Mouse (Mus musculus) stomach, postnatal 0 days (tissue): ENCODE data around the gene Crk.

Experiments used
- CTCF ChIP-seq: IDR thresholded peaks from 2 replicates; pipeline ENCODE4 v1.5.1; 2016; ENCODE audit warnings: antibody characterized with exemption, low read depth, mild to moderate bottlenecking, moderate library complexity
- EP300 ChIP-seq: optimal IDR thresholded peaks from 2 replicates; pipeline ENCODE3; 2016; ENCODE audit warnings: antibody characterized with exemption

GRCm38 (mm10) chr11:75654471-75655390, 24.3 kb upstream of the Crk start:
- TF ChIP-seq CTCF (no peak), EP300 (no peak)
